Mouse (Mus musculus) heart, postnatal 0 days (tissue): Measurements from ENCODE around the gene Cnih3.

Experiments used
- CTCF ChIP-seq: IDR thresholded peaks from 2 replicates; pipeline ENCODE4 v1.5.1; 2016; ENCODE audit warnings: antibody characterized with exemption, control low read depth, low read depth
- EP300 ChIP-seq: IDR thresholded peaks from 2 replicates; pipeline ENCODE4 v1.6.1; 2016; ENCODE audit warnings: antibody characterized with exemption, low read depth

DNA sequence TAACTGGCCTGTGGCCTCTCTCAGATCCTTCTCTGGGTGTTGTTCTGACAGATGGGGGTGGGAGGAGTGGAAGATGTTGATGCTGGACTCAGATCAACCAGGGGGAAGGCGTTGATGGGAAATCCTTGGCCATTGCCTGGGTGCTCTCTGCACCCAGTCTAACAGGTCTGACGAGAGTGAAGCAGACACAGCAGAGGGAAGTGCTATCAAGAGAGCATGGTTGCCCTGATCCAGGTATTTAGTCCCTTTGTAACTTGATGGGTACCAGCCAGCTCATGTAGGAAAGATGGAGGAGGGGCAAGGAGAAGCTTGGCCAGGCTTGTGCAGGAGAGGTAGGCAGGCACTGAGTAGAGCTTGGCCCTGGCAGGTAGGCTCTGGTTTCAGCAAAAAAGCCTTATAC is 36.8 kb downstream of the Cnih3 start:
- no peak for TF ChIP-seq CTCF
- TF ChIP-seq EP300: no peak
